ENCODE assay signal across 10 mouse cellular contexts in the genomic region with DNA sequence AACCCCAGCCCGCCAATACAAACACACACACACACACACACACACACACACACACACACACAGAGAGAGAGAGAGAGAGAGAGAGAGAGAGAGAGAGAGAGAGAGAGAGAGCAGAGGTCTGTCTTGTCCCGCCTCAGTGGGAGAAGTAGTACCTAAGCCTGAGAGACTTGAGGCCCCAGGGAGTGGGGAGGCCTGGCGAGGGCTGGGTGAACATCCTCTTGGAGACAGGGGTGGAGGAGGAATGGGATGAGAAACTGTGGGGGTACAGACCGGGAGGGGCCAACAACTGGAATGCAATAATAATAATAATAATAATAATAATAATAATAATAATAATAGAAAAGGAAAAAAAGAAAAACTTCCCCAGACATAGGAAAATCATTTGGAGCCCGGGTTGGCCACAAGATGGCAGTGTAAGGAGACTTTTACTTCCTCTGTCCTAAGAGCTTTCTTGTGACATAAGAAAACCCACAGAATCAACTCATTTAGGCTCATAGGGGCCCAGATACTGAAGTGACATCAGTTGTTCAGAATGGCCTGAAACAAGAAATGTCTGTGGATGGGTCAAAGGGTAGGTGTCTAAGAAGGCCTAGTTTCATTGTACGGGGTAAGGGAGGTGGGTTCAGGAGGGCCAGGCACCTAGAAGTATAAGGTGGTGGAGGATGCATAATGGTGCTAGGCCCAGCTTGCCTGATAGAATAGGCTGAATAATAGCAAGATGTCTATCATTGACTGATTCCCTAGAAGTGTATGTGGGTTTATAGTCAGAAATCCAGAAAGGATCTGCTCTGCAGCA. TPM values are rescaled to one million over a fixed set of nuclear protein-coding genes. Genes with fewer than 3 reads are reported as not detected.
DNase-seq lines count a peak whose midpoint lies in the region; ATAC-seq lines count a peak whose summit lies in the region.
"Had no signal": no experiment of that assay in that cellular context is flagged by ENCODE, and none has a peak within 500 bp of the region (broad histone marks: within the 10 kb centered on the region; RNA-seq: fewer than 3 reads in every experiment).

No protein-coding gene starts in this region.

- H3K27ac ChIP-seq in midbrain, embryonic 14.5 days (replicated peaks; ENCODE audit: low read depth, low read length) = no peak overlapping the region
- H3K27ac ChIP-seq in midbrain, embryonic 11.5 days (ENCODE audit: low read depth, low read length) = no peak overlapping the region
- H3K27ac ChIP-seq: macrophage had no signal

- ATAC-seq in midbrain, embryonic 14.5 days (ENCODE audit: low FRiP score, low TSS enrichment) = 0 out of 2 replicates have a peak, but pooled peaks have one; percentile 37
- ATAC-seq in midbrain, embryonic 11.5 days (ENCODE audit: low FRiP score) = no peak

- no peaks in the 10 kb centered on the region for H3K9me3 ChIP-seq in midbrain, embryonic 14.5 days (ENCODE audit: control insufficient read depth, low read length)
- no peaks in the 10 kb centered on the region for H3K9me3 ChIP-seq in midbrain, embryonic 11.5 days (ENCODE audit: control insufficient read depth, low read length)

- H3K36me3 ChIP-seq in midbrain, embryonic 14.5 days (ENCODE audit: control insufficient read depth, insufficient read depth, low read length) = no peaks in the 10 kb centered on the region
- no peaks in the 10 kb centered on the region for H3K36me3 ChIP-seq in midbrain, embryonic 11.5 days (ENCODE audit: control insufficient read depth, insufficient read depth, low read length)

- H3K4me2 ChIP-seq in midbrain, embryonic 14.5 days (ENCODE audit: low read length) = no peak overlapping the region
- no peak overlapping the region for H3K4me2 ChIP-seq in midbrain, embryonic 11.5 days

- DNase-seq in embryo, embryonic 10 days (ENCODE audit: low spot score) = peak; percentile 41
- DNase-seq in embryo, embryonic 9.5 days (ENCODE audit: extremely low spot score) = no peak
- peak; percentile 71 for DNase-seq in midbrain, embryonic 14.5 days
- DNase-seq in midbrain, embryonic 11.5 days (ENCODE audit: low spot score, missing footprints) = no peak
- DNase-seq in adrenal gland, postnatal 36 days = peak; percentile 8 to 44
- DNase-seq in heart, postnatal 4 days = peak; percentile 46
- peak; percentile 28 for DNase-seq in lung, postnatal 25 days (ENCODE audit: low spot score)
- DNase-seq in urinary bladder, postnatal 4 days (ENCODE audit: low spot score in 2 of 2) = no peak

- H3K4me3 ChIP-seq in midbrain, embryonic 14.5 days (replicated peaks; ENCODE audit: low read depth, low read length) = no peak overlapping the region
- H3K4me3 ChIP-seq in midbrain, embryonic 11.5 days (ENCODE audit: low read depth, low read length) = no peak overlapping the region

- no peaks in the 10 kb centered on the region for H3K4me1 ChIP-seq in midbrain, embryonic 14.5 days (ENCODE audit: control insufficient read depth, insufficient read depth, low read length)
- H3K4me1 ChIP-seq in midbrain, embryonic 11.5 days (ENCODE audit: control insufficient read depth, insufficient read depth, low read length) = no peaks in the 10 kb centered on the region

- WGBS in midbrain, embryonic 14.5 days = 60% methylated on average over 6 of the region's 6 CpGs
- 50% methylated on average over 6 of the region's 6 CpGs for WGBS in midbrain, embryonic 11.5 days

- no peaks in the 10 kb centered on the region for H3K27me3 ChIP-seq in midbrain, embryonic 14.5 days (ENCODE audit: control insufficient read depth, insufficient read depth, low read length)
- H3K27me3 ChIP-seq in midbrain, embryonic 11.5 days (ENCODE audit: control insufficient read depth, insufficient read depth, low read length) = no peaks in the 10 kb centered on the region

- H3K9ac ChIP-seq in midbrain, embryonic 14.5 days (replicated peaks; ENCODE audit: low read length) = no peak overlapping the region
- no peak overlapping the region for H3K9ac ChIP-seq in midbrain, embryonic 11.5 days (ENCODE audit: low read length)

RNA-seq across cellular contexts. Expression of a gene that starts 8.9 kb away (rescaled TPM):
- polyA plus RNA-seq in midbrain, embryonic 14.5 days (2014; fragmentation: Nextera tagmentation; extraction: Ambion mirVana) = 4.1 and 4.3 TPM in 2 replicates
- 6.0 and 6.1 TPM in 2 replicates for polyA plus RNA-seq in midbrain, embryonic 11.5 days (2014; fragmentation: Nextera tagmentation; extraction: Ambion mirVana)
- 1 to 10 TPM; 2.2 to 3.2 TPM for total RNA-seq in adrenal gland, postnatal 36 days (2021)
- total RNA-seq in heart, postnatal 4 days (2021) = 100 to 1,000 TPM; 226 to 239 TPM
- polyA plus RNA-seq: macrophage had no signal

RNA-seq across cellular contexts. Expression of a gene that starts 49.3 kb away (rescaled TPM):
- polyA plus RNA-seq in midbrain, embryonic 14.5 days (2014; fragmentation: Nextera tagmentation; extraction: Ambion mirVana) = 0.11 and 0.42 TPM in 2 replicates
- 0.08 TPM in 1 of 2 replicates, not detected in the other for polyA plus RNA-seq in midbrain, embryonic 11.5 days (2014; fragmentation: Nextera tagmentation; extraction: Ambion mirVana)
- total RNA-seq in adrenal gland, postnatal 36 days (2021) = not detected
- not detected for total RNA-seq in heart, postnatal 4 days (2021)
- total RNA-seq: ES-E14 had no signal
- polyA plus RNA-seq: macrophage had no signal

Comparison
In these comparisons a context has a peak if more than half of its experiments do, and no peak if none do; other contexts are left out.
1. DNase-seq: peak in embryo, embryonic 10 days (single experiment), midbrain, embryonic 14.5 days (single experiment), adrenal gland, postnatal 36 days (2 of 2), heart, postnatal 4 days (single experiment) and lung, postnatal 25 days (single experiment); none in embryo, embryonic 9.5 days (single experiment), midbrain, embryonic 11.5 days (single experiment) and urinary bladder, postnatal 4 days (0 of 2).
2. RNA of a gene that starts 8.9 kb away (total RNA-seq): 226 to 239 TPM in heart, postnatal 4 days; 2.2 to 3.2 TPM in adrenal gland, postnatal 36 days; every median in the first group is over 10 times any median in the second.